Mouse (Mus musculus): ENCODE data around the gene Vmn1r228.

- TF ChIP-seq CTCF (IDR thresholded peaks at IDR 0.05; ENCODE audit: low read depth) (no peak), EP300 (IDR thresholded peaks at IDR 0.05; ENCODE audit: low read depth) (no peak)
Observed at GRCm38 (mm10) chr17:20786057-20786456, at the start of gene Vmn1r228.
